Mouse (Mus musculus) stomach, embryonic 14.5 days (tissue): Measurements from ENCODE around the gene Iqsec1. TPM values are rescaled to one million over a fixed set of nuclear protein-coding genes. Genes with fewer than 3 reads are reported as not detected.

Source experiments
- ATAC-seq: fragments of 200-750 bp; cut with Nextera tagmentation; 2 replicates; pipeline ENCODE4 v1.8.0; 2017; ENCODE audit warnings: low read depth, moderate TSS enrichment; ENCODE audit not compliant: insufficient number of reproducible peaks, insufficient read depth, low FRiP score
- H3K27ac ChIP-seq: fragments of 300-500 bp; sonication (generic); 2 replicates; pipeline ENCODE4 v1.5.1; 2014; ENCODE audit warnings: mild to moderate bottlenecking, low read length, moderate library complexity, mixed read lengths
- H3K27me3 ChIP-seq: fragments of 300-500 bp; sonication (generic); 2 replicates; pipeline ENCODE4 v1.6.1; 2014; ENCODE audit warnings: low read length, control low read depth, mixed read lengths; ENCODE audit not compliant: control insufficient read depth, insufficient read depth
- H3K36me3 ChIP-seq: fragments of 300-500 bp; sonication (generic); 2 replicates; pipeline ENCODE4 v1.6.1; 2014; ENCODE audit warnings: mild to moderate bottlenecking, control low read depth, low read length, moderate library complexity, mixed read lengths; ENCODE audit not compliant: control insufficient read depth, insufficient read depth
- H3K4me1 ChIP-seq: fragments of 300-500 bp; sonication (generic); 2 replicates; pipeline ENCODE4 v1.6.1; 2014; ENCODE audit warnings: low read length, control low read depth, mixed read lengths; ENCODE audit not compliant: control insufficient read depth, insufficient read depth
- H3K4me2 ChIP-seq: fragments of 300-500 bp; sonication (generic); replicated peaks from 2 replicates; pipeline ENCODE4 v1.6.1; 2014; ENCODE audit warnings: low read depth, low read length, control low read depth
- H3K4me3 ChIP-seq: fragments of 300-500 bp; sonication (generic); 2 replicates; pipeline ENCODE4 v1.5.1; 2014; ENCODE audit warnings: low read depth, low read length, control low read depth
- H3K9ac ChIP-seq: fragments of 300-500 bp; sonication (generic); replicated peaks from 2 replicates; pipeline ENCODE4 v1.6.1; 2014; ENCODE audit warnings: low read depth, mild to moderate bottlenecking, control low read depth, low read length, moderate library complexity, mixed read lengths
- H3K9me3 ChIP-seq: fragments of 300-500 bp; sonication (generic); 2 replicates; pipeline ENCODE4 v1.6.1; 2016; ENCODE audit warnings: low read depth, low read length, control low read depth; ENCODE audit not compliant: control insufficient read depth
- WGBS: fragments of 180-500 bp; shearing (Covaris S2); extraction: QIAGEN DNeasy Blood & Tissue Kit; methylation state at CpG from one replicate; pipeline ENCODE4 v1.1.7; 2014; 5-methylcytosine and 5-hydroxymethylcytosine counted together
- polyA plus RNA-seq: library from polyadenylated mRNA; unstranded; fragments of >200 nt; fragmentation: Nextera tagmentation; extraction: Ambion mirVana; gene quantifications from 2 replicates; pipeline ENCODE4 v1.2.1, GENCODE M21; 2014

Gene Iqsec1
- polyA plus RNA-seq, 1 experiment from 2014 or later, result 16.0 TPM

- no peak for ATAC-seq
- no peak overlapping the region for H3K27ac ChIP-seq
- no peaks in the 10 kb centered on the region for H3K36me3 ChIP-seq
- WGBS, result 49% methylated on average over 2 of the region's 2 CpGs
- H3K4me3 ChIP-seq, result no peak overlapping the region
- no peak overlapping the region for H3K4me2 ChIP-seq
- no peak overlapping the region for H3K9ac ChIP-seq
- peaks cover 3% of the 10 kb centered on the region; the same call in 1 of the 2 replicates for H3K4me1 ChIP-seq
- H3K9me3 ChIP-seq, result no peaks in the 10 kb centered on the region
- H3K27me3 ChIP-seq, result no peaks in the 10 kb centered on the region
Observed at GRCm38 (mm10) chr6:90945560-90946230, 42.8 kb downstream of the Iqsec1 start.

DNA sequence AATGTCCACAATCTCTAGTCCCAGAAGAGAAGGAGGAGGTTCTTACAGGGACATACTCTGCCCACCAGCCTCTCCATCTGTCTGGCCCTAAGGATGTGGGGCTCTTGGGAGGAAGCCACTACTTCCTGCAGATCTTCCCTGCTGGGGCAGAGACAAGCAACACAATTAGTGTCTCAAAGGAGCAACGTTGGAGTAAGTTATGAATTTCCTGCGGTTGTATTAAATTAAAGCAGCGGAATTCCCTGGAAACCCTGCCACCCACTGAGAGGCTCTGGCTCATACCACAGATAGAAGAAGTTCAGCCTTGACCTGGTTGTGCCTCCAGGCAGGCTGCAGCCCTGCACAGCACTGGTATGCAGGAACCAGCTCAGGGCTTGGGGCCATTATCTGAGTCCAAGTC lies 47.2 kb downstream of the Iqsec1 start:
- Histone ChIP-seq H3K4me1 (peaks cover 7% of the 10 kb centered on the region; the same call in 1 of the 2 replicates), H3K9me3 (no peaks in the 10 kb centered on the region), H3K4me2 (no peak overlapping the region), H3K36me3 (no peaks in the 10 kb centered on the region), H3K4me3 (no peak overlapping the region), H3K27me3 (no peaks in the 10 kb centered on the region), H3K27ac (no peak overlapping the region), H3K9ac (no peak overlapping the region)
- ATAC-seq, result no peak
- 44% methylated on average over 3 of the region's 3 CpGs for WGBS

- WGBS, result 79% methylated on average over 3 of the region's 3 CpGs
- Histone ChIP-seq H3K4me1 (peaks cover 4% of the 10 kb centered on the region; the same call in 1 of the 2 replicates), H3K9ac (no peak overlapping the region), H3K9me3 (no peaks in the 10 kb centered on the region), H3K36me3 (no peaks in the 10 kb centered on the region), H3K4me3 (no peak overlapping the region), H3K4me2 (no peak overlapping the region), H3K27ac (no peak overlapping the region), H3K27me3 (no peaks in the 10 kb centered on the region)
- ATAC-seq, result no peak
Observed at GRCm38 (mm10) chr6:90933656-90934055, 54.8 kb downstream of the Iqsec1 start.

- no peaks in the 10 kb centered on the region for H3K36me3 ChIP-seq
- no peak overlapping the region for H3K4me3 ChIP-seq
- 90% methylated on average over 2 of the region's 2 CpGs for WGBS
- ATAC-seq, result no peak
- no peak overlapping the region for H3K4me2 ChIP-seq
- no peak overlapping the region for H3K27ac ChIP-seq
- no peaks in the 10 kb centered on the region for H3K9me3 ChIP-seq
- H3K27me3 ChIP-seq, result no peaks in the 10 kb centered on the region
- no peak overlapping the region for H3K9ac ChIP-seq
- 0 out of 2 replicates have a peak, but pooled peaks cover 5% of the 10 kb centered on the region for H3K4me1 ChIP-seq
Observed at GRCm38 (mm10) chr6:90928806-90929205, 59.7 kb downstream of the Iqsec1 start.

DNA sequence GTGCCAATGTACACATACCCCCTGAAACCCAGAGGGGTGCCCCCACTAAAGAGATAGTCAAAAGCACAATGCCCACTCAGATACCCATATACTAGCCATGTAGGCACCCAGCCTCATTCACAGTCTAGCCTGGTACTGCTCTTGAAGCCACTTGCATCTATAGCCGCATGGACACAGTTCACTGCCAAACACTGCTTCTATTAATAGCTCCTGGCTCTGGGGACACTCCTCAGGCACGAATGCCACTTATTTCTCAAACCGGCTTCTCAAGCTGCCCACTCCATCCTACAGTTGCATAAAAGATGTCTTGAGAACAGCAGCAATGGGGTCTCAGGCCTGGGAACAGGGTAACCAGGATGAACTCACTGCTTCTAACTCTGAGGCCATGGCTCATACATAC lies 63.0 kb downstream of the Iqsec1 start:
- 77% methylated on average over 3 of the region's 3 CpGs for WGBS
- no peaks in the 10 kb centered on the region for H3K9me3 ChIP-seq
- H3K27ac ChIP-seq, result no peak overlapping the region
- H3K27me3 ChIP-seq, result no peaks in the 10 kb centered on the region
- no peak for ATAC-seq
- no peak overlapping the region for H3K4me2 ChIP-seq
- H3K4me1 ChIP-seq, result peaks cover 15% of the 10 kb centered on the region
- no peak overlapping the region for H3K9ac ChIP-seq
- H3K4me3 ChIP-seq, result no peak overlapping the region
- no peaks in the 10 kb centered on the region for H3K36me3 ChIP-seq

GRCm38 (mm10) chr6:90924796-90925195 lies 63.7 kb downstream of the Iqsec1 start:
- Histone ChIP-seq H3K4me1 (peaks cover 20% of the 10 kb centered on the region), H3K27ac (no peak overlapping the region), H3K9ac (no peak overlapping the region), H3K4me3 (no peak overlapping the region), H3K4me2 (no peak overlapping the region), H3K36me3 (no peaks in the 10 kb centered on the region), H3K9me3 (no peaks in the 10 kb centered on the region), H3K27me3 (no peaks in the 10 kb centered on the region)
- no peak for ATAC-seq
- WGBS, result 86% methylated on average over 3 of the region's 3 CpGs

- no peaks in the 10 kb centered on the region for H3K27me3 ChIP-seq
- H3K4me2 ChIP-seq, result no peak overlapping the region
- no peak overlapping the region for H3K9ac ChIP-seq
- 60% methylated on average over 4 of the region's 4 CpGs for WGBS
- H3K4me1 ChIP-seq, result peaks cover 21% of the 10 kb centered on the region
- no peak for ATAC-seq
- no peak overlapping the region for H3K27ac ChIP-seq
- no peaks in the 10 kb centered on the region for H3K9me3 ChIP-seq
- no peaks in the 10 kb centered on the region for H3K36me3 ChIP-seq
- no peak overlapping the region for H3K4me3 ChIP-seq
Observed at GRCm38 (mm10) chr6:90924379-90924778, 64.1 kb downstream of the Iqsec1 start.

DNA sequence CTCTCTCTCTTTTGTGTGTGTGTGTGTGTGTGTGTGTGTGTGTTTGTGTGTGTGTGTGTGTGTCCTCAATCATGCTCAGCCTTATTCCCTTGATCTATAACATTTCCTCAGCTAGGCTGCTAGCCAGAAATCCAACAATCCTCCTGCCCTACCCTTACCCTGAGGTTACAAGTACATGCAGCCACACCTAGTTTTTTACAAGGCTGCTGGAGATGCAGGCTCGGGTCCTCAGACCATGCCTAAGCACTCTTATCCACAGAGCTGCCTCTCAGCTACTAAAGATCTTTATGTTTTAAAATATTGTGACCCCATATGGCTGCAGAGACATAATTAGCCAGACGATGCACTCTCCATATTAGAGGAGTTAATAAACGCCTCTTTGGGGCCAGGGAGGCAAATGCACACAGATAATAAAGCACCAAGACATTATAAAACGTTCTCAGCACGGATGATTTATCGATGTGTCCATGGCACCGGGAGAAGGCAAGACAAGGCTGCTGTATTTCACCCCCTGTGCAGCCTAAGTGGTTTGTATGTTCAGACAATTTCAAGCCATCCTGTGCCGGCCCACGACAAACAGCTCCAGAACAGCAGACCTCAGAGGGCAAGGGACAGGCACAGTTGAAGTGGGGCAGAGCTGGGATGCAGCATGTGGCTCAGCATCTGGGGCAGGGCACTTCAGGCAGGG lies 67.1 kb downstream of the Iqsec1 start:
- Histone ChIP-seq H3K36me3 (no peaks in the 10 kb centered on the region), H3K4me3 (no peak overlapping the region), H3K27me3 (no peaks in the 10 kb centered on the region), H3K4me1 (peaks cover 18% of the 10 kb centered on the region), H3K9ac (no peak overlapping the region), H3K27ac (no peak overlapping the region), H3K4me2 (no peak overlapping the region), H3K9me3 (no peaks in the 10 kb centered on the region)
- no peak for ATAC-seq
- WGBS, result 31% methylated on average over 9 of the region's 9 CpGs
